Mouse (Mus musculus) stomach, postnatal 0 days (tissue): ENCODE data around the gene Lap3.

Source experiments
- CTCF ChIP-seq: IDR thresholded peaks from 2 replicates; pipeline ENCODE4 v1.5.1; 2016; ENCODE audit warnings: antibody characterized with exemption, low read depth, mild to moderate bottlenecking, moderate library complexity
- EP300 ChIP-seq: optimal IDR thresholded peaks from 2 replicates; pipeline ENCODE3; 2016; ENCODE audit warnings: antibody characterized with exemption

DNA sequence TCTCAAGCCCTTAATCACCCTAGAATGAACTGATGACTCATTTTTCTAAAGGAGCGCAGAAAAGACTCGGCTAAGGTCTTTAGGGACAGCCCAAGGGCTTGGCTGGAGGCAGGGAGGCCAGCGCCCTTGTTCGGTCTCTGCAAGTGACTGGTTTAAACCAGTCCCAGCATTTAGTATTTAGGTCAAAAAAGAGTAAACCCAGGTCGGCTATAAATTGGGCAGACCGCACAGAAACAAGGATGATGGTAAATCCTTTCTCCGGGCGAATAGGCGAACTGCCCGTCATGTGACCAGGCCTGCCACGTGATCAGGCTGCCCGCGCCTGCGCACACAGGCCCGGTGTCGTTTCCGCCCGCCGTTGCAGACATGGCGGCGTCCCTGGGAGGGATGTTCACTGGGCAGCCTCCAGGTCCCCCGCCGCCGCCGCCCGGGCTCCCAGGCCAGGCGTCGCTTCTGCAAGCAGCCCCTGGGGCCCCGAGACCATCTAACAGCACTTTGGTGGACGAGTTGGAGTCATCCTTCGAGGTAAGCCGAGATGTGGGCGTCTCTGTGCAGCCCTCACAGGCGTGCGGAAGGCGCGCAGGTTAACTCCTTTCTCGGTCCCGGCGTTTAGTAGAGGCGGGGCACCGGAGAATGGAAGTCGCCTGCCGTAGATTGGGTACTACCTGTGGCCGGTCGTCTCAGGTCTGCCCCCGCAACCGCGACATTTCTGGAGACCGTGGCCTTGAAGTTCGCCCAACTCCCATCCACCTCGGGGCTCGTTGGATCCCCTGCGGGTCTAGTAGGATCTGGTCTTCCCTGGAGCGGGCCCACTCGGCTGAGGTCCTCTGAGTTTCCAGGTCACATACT is 27.0 kb downstream of the Lap3 start, which contains the start of gene Med28:
- TF ChIP-seq CTCF (no peak), EP300 (no peak)
